Mouse (Mus musculus) right cerebral cortex, postnatal 4 days (tissue): ENCODE results near the gene Baiap2l2.
A peak's percentile ranks its signal among the peaks of the same experiment; 100 is the strongest.

Experiments used
- DNase-seq: peaks from one replicate; pipeline ENCODE4 v3.0.0-alpha.2; 2022

Gene Baiap2l2

GRCm38 (mm10) chr15:79299563-79300155 is 14.3 kb upstream of the Baiap2l2 start:
- no peak for DNase-seq

- DNase-seq: no peak
Measured at GRCm38 (mm10) chr15:79298553-79298952, 13.2 kb upstream of the Baiap2l2 start.

GRCm38 (mm10) chr15:79292779-79293178 is 7.4 kb upstream of the Baiap2l2 start:
- no peak for DNase-seq

- DNase-seq: no peak
Measured at GRCm38 (mm10) chr15:79290340-79290739, 5.0 kb upstream of the Baiap2l2 start.

- DNase-seq: no peak
Measured at GRCm38 (mm10) chr15:79289441-79289840, 4.1 kb upstream of the Baiap2l2 start.

- DNase-seq: no peak
Measured at GRCm38 (mm10) chr15:79288387-79288786, 3.0 kb upstream of the Baiap2l2 start.

- DNase-seq: no peak
Measured at GRCm38 (mm10) chr15:79287091-79287490, 1.8 kb upstream of the Baiap2l2 start.

GRCm38 (mm10) chr15:79286141-79286540 is 804 bp upstream of the Baiap2l2 start:
- DNase-seq: no peak

- no peak for DNase-seq
Measured at GRCm38 (mm10) chr15:79283371-79283770, 2.0 kb downstream of the Baiap2l2 start.

GRCm38 (mm10) chr15:79282434-79282833 is 2.9 kb downstream of the Baiap2l2 start:
- no peak for DNase-seq

- DNase-seq: no peak
Measured at GRCm38 (mm10) chr15:79281389-79281788, 3.9 kb downstream of the Baiap2l2 start.

GRCm38 (mm10) chr15:79280850-79281249 is 4.5 kb downstream of the Baiap2l2 start:
- DNase-seq: no peak

GRCm38 (mm10) chr15:79280209-79280608 is 5.1 kb downstream of the Baiap2l2 start:
- no peak for DNase-seq

GRCm38 (mm10) chr15:79277728-79278127 is 7.6 kb downstream of the Baiap2l2 start:
- DNase-seq: no peak

GRCm38 (mm10) chr15:79273020-79273419 is 12.3 kb downstream of the Baiap2l2 start:
- no peak for DNase-seq

GRCm38 (mm10) chr15:79271124-79271746 is 14.1 kb downstream of the Baiap2l2 start:
- DNase-seq: peak; percentile 70

GRCm38 (mm10) chr15:79270317-79271123 is 14.8 kb downstream of the Baiap2l2 start:
- DNase-seq: peak; percentile 59

GRCm38 (mm10) chr15:79268521-79268920 is 16.8 kb downstream of the Baiap2l2 start:
- DNase-seq: no peak

GRCm38 (mm10) chr15:79265384-79265783 is 20.0 kb downstream of the Baiap2l2 start:
- no peak for DNase-seq

GRCm38 (mm10) chr15:79263726-79264125 is 21.6 kb downstream of the Baiap2l2 start:
- DNase-seq: no peak

- no peak for DNase-seq
Measured at GRCm38 (mm10) chr15:79262786-79263309, 22.5 kb downstream of the Baiap2l2 start.

GRCm38 (mm10) chr15:79262375-79262774 is 23.0 kb downstream of the Baiap2l2 start:
- no peak for DNase-seq

- no peak for DNase-seq
Measured at GRCm38 (mm10) chr15:79261757-79262156, 23.6 kb downstream of the Baiap2l2 start.
